Mouse (Mus musculus): ENCODE measurements at regions not wholly inside any gene's neighbourhood (a gene's known extent, or its start where the extent isn't known, plus 50 kb on each side); places are given as distances from the start of the nearest gene placed in this dataset.

DNA sequence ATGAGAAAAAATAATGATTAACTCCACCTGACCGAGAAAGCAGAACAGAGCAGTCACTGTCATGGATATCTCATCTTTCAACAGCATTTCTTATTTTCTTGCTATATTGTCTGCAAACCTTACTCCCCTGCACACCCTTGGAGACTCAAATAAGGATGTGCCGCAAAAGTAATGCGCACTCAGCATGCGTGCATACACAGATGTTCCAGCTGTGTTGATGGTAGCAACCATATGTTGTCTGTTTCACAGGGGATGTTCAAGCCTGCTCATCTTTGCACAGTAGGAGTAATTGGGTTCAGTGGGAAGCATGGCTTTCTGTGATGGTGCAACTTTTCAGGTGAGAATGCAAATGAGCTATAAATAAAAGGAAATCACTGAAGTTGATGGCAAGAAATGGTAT lies 1182.9 kb upstream of the Manea start:
- no peak for ATAC-seq (ENCODE audit: low FRiP score, low TSS enrichment)
- Histone ChIP-seq H3K4me2 (ENCODE audit: low read length) (no peak overlapping the region), H3K36me3 (ENCODE audit: control insufficient read depth, insufficient read depth, low read length) (no peaks in the 10 kb centered on the region), H3K9ac (replicated peaks; ENCODE audit: low read length) (no peak overlapping the region), H3K27ac (replicated peaks; ENCODE audit: low read depth, low read length) (no peak overlapping the region), H3K4me1 (ENCODE audit: control insufficient read depth, insufficient read depth, low read length) (no peaks in the 10 kb centered on the region), H3K4me3 (replicated peaks; ENCODE audit: low read depth, low read length) (no peak overlapping the region), H3K27me3 (ENCODE audit: control insufficient read depth, insufficient read depth, low read length) (no peaks in the 10 kb centered on the region), H3K9me3 (ENCODE audit: control insufficient read depth, low read length) (no peaks in the 10 kb centered on the region; the same call in 1 of the 2 replicates)
- peak; percentile 16 for DNase-seq
- WGBS: 90% methylated on average over 4 of the region's 4 CpGs

DNA sequence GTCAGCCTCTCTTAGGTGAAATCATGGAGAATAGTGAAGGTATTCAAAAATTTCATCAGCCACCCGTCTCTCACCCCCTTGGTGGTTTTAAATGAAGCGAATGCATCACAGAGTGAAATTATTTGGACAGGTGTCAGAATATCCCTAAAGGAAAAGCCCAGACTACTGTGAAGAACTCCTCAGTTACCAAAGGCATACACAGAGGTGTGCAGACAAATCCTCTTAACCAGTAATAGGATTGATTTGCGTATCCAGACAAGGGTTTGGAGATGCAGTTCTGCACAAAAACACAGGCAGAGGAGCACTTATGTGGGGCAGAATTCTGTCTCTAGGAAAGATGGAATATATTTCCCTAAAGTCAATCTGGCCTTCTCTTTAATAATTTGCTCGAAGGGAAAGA lies 1173.6 kb upstream of the Manea start:
- peak; percentile 31 for DNase-seq
- no peak overlapping the region for H3K27ac ChIP-seq (replicated peaks; ENCODE audit: low read depth, low read length)

DNA sequence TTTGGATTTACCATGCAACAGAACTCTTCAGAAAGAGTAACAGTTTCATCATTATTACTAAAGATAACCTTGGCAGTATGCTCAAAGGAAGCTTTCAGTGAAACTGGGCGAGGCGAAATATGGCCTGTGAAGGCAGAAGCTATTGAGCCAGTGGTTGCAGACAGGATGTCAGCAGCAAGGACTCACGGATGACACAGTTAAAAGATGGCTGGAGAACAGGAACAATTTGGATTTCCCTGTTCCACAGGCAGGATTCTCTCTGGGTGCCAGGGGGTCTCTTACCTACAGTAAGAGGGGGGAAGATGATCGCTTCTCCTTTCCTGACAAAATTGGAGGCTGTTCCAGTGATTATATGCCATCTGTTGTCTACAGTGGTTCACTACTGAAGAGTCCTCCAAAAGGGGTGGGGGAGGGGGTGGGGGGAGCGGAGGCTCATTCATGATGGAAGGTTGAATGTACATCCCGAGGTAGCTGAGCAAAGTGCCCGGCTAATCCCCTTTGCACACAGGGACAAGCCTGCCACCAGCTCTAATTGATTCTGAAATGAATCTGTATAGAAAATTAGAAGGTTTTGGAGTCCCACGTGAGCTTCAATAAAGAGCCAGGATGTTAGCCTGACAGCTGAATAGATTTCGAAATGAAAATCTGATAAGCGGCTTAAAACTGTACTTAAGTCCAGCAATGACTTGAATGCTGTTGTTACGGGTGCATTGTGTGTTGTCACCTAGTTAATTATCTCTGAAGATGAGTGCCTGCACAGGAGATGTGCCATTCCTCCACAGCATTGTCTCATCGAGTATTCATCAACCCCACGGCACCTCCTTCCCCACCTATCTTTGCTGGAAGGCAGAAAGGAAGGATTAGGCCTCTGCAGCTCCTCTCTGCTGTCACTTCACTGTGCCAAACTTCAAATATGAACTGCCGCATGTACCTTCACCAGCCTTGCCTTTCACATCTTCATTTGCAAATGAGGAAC lies 1158.4 kb upstream of the Manea start:
- Histone ChIP-seq H3K4me1 (ENCODE audit: control insufficient read depth, insufficient read depth, low read length) (peaks cover 12% of the 10 kb centered on the region; the same call in 1 of the 2 replicates), H3K9ac (replicated peaks; ENCODE audit: low read length) (0 out of 2 replicates have a peak overlapping the region, but pooled peaks have one; percentile 9), H3K27me3 (ENCODE audit: control insufficient read depth, insufficient read depth, low read length) (peaks cover 31% of the 10 kb centered on the region), H3K36me3 (ENCODE audit: control insufficient read depth, insufficient read depth, low read length) (no peaks in the 10 kb centered on the region), H3K4me2 (ENCODE audit: low read length) (peak overlapping the region; percentile 35), H3K9me3 (ENCODE audit: control insufficient read depth, low read length) (no peaks in the 10 kb centered on the region), H3K27ac (replicated peaks; ENCODE audit: low read depth, low read length) (peak overlapping the region; percentile 71), H3K4me3 (replicated peaks; ENCODE audit: low read depth, low read length) (peak overlapping the region; percentile 1; the same call in 1 of the 2 replicates)
- WGBS: 10% methylated on average over 14 of the region's 14 CpGs
- DNase-seq (peak; percentile 81), ATAC-seq (ENCODE audit: low FRiP score, low TSS enrichment) (peak; percentile 92)

More for the DNA sequence above, 1173.6 kb upstream of the Manea start:
- no peaks in the 10 kb centered on the region for H3K9me3 ChIP-seq (ENCODE audit: control insufficient read depth, low read length)
- H3K27me3 ChIP-seq (ENCODE audit: control insufficient read depth, insufficient read depth, low read length): peaks cover 7% of the 10 kb centered on the region; the same call in 1 of the 2 replicates
- H3K36me3 ChIP-seq (ENCODE audit: control insufficient read depth, insufficient read depth, low read length): no peaks in the 10 kb centered on the region
- ATAC-seq (ENCODE audit: low FRiP score, low TSS enrichment): no peak
- no peak overlapping the region for H3K4me3 ChIP-seq (replicated peaks; ENCODE audit: low read depth, low read length)
- H3K4me2 ChIP-seq (ENCODE audit: low read length): no peak overlapping the region
- H3K9ac ChIP-seq (replicated peaks; ENCODE audit: low read length): no peak overlapping the region
- H3K4me1 ChIP-seq (ENCODE audit: control insufficient read depth, insufficient read depth, low read length): no peaks in the 10 kb centered on the region
- 23% methylated on average over 4 of the region's 4 CpGs for WGBS

DNA sequence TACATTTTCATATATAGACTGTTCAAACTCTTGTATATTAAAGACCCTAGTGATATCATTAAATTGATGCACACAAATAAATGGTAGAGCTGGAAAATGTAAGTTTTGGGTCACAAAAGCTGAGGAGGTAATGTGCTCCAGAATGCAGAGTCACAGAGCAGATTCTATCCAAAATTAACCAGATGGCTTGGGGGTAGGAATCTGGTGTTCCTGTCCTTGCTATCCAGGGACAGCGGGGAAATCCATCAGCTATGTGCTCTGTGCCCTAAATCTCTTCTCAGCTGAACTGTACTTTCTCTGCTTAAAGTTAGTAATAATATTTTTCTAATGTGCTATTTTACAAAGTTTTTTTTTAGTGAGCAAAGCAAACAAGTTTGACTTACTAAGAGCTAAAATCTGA lies 1151.2 kb upstream of the Manea start:
- no peaks in the 10 kb centered on the region for H3K9me3 ChIP-seq (ENCODE audit: control insufficient read depth, low read length)
- no peak overlapping the region for H3K4me3 ChIP-seq (replicated peaks; ENCODE audit: low read depth, low read length)
- DNase-seq (no peak), ATAC-seq (ENCODE audit: low FRiP score, low TSS enrichment) (no peak)
- H3K4me2 ChIP-seq (ENCODE audit: low read length): no peak overlapping the region
- H3K27ac ChIP-seq (replicated peaks; ENCODE audit: low read depth, low read length): no peak overlapping the region
- H3K27me3 ChIP-seq (ENCODE audit: control insufficient read depth, insufficient read depth, low read length): peaks cover 28% of the 10 kb centered on the region
- WGBS: 95% methylated on average over 1 of the region's 1 CpGs
- H3K4me1 ChIP-seq (ENCODE audit: control insufficient read depth, insufficient read depth, low read length): no peaks in the 10 kb centered on the region
- no peak overlapping the region for H3K9ac ChIP-seq (replicated peaks; ENCODE audit: low read length)
- H3K36me3 ChIP-seq (ENCODE audit: control insufficient read depth, insufficient read depth, low read length): no peaks in the 10 kb centered on the region

DNA sequence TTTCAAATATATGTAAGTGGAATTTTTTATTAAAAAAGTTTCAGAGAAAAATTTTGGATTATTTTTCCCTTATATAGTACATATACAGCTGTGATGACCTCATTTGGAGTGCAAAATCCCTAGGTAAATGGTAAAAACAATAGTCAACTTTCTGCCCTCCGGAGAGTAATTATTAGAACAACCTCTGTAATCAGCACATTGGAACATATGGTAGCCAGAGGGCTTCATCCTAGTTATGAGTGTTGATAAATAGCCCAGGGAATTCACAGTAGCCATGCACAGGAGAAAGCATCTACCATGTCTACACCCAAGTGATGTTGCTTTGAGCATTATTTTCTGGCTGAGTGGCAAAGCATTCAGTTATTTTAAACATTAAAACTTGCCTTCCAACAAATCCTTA lies 1150.6 kb upstream of the Manea start:
- H3K4me3 ChIP-seq (replicated peaks; ENCODE audit: low read depth, low read length): no peak overlapping the region
- no peak for ATAC-seq (ENCODE audit: low FRiP score, low TSS enrichment)
- H3K4me2 ChIP-seq (ENCODE audit: low read length): no peak overlapping the region
- H3K4me1 ChIP-seq (ENCODE audit: control insufficient read depth, insufficient read depth, low read length): no peaks in the 10 kb centered on the region
- 80% methylated on average over 1 of the region's 1 CpGs for WGBS
- H3K9me3 ChIP-seq (ENCODE audit: control insufficient read depth, low read length): no peaks in the 10 kb centered on the region
- H3K36me3 ChIP-seq (ENCODE audit: control insufficient read depth, insufficient read depth, low read length): no peaks in the 10 kb centered on the region
- no peak for DNase-seq
- H3K9ac ChIP-seq (replicated peaks; ENCODE audit: low read length): no peak overlapping the region
- H3K27me3 ChIP-seq (ENCODE audit: control insufficient read depth, insufficient read depth, low read length): peaks cover 27% of the 10 kb centered on the region; the same call in 1 of the 2 replicates
- H3K27ac ChIP-seq (replicated peaks; ENCODE audit: low read depth, low read length): no peak overlapping the region

DNA sequence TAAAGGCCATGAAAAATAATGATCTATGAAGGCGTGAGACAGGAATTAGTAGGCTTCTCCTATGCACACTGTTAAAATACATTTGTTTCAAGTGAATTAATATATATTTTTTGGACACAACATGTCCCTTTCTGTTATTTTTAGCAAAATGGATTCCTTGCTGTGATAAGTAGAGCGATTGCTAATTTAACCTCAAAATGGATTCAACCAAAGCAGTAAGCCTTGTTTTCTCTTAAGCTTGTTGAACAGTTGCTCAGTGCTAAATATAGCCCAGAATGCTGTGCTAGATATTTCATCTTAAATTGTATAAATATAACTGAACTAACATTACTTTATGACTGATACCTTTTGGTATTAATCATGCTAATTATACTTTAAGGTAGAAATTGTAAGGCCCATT lies 1144.6 kb upstream of the Manea start:
- 0 out of 2 replicates have a peak, but pooled peaks cover 2% of the 10 kb centered on the region for H3K27me3 ChIP-seq (ENCODE audit: control insufficient read depth, insufficient read depth, low read length)
- DNase-seq: no peak
- no peak for ATAC-seq (ENCODE audit: low FRiP score, low TSS enrichment)

DNA sequence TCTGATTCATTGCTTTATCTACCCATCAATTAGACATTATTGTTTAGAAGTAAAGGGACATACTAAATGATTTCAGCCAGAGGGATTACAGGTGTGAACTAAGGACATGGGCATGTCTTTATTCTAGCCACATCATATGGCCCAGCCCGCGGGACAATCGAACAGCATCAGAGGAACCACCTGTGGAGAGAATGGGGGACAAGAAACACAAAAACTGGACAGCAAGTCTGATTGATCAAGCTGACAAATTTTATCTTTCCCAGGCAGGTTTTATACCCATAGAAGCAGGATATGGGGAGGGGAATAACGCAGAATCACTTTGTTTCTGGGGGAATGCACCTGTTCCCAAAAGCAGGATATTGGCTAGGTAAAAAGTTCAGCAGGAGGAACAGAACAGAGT lies 1103.2 kb upstream of the Manea start:
- 93% methylated on average over 4 of the region's 4 CpGs for WGBS
- no peak overlapping the region for H3K4me3 ChIP-seq (replicated peaks; ENCODE audit: low read depth, low read length)
- peak; percentile 61 for DNase-seq
- ATAC-seq (ENCODE audit: low FRiP score, low TSS enrichment): no peak
- no peaks in the 10 kb centered on the region for H3K27me3 ChIP-seq (ENCODE audit: control insufficient read depth, insufficient read depth, low read length)
- no peaks in the 10 kb centered on the region for H3K36me3 ChIP-seq (ENCODE audit: control insufficient read depth, insufficient read depth, low read length)
- no peaks in the 10 kb centered on the region; the same call in 1 of the 2 replicates for H3K9me3 ChIP-seq (ENCODE audit: control insufficient read depth, low read length)
- H3K27ac ChIP-seq (replicated peaks; ENCODE audit: low read depth, low read length): no peak overlapping the region
- H3K9ac ChIP-seq (replicated peaks; ENCODE audit: low read length): no peak overlapping the region
- no peak overlapping the region for H3K4me2 ChIP-seq (ENCODE audit: low read length)
- no peaks in the 10 kb centered on the region for H3K4me1 ChIP-seq (ENCODE audit: control insufficient read depth, insufficient read depth, low read length)

More for the DNA sequence above, 1144.6 kb upstream of the Manea start:
- Histone ChIP-seq H3K27ac (replicated peaks; ENCODE audit: low read depth, low read length) (no peak overlapping the region), H3K9ac (replicated peaks; ENCODE audit: low read length) (no peak overlapping the region), H3K4me2 (ENCODE audit: low read length) (no peak overlapping the region), H3K9me3 (ENCODE audit: control insufficient read depth, low read length) (no peaks in the 10 kb centered on the region), H3K4me3 (replicated peaks; ENCODE audit: low read depth, low read length) (no peak overlapping the region), H3K4me1 (ENCODE audit: control insufficient read depth, insufficient read depth, low read length) (no peaks in the 10 kb centered on the region), H3K36me3 (ENCODE audit: control insufficient read depth, insufficient read depth, low read length) (no peaks in the 10 kb centered on the region)
- WGBS: 92% methylated on average over 2 of the region's 2 CpGs

DNA sequence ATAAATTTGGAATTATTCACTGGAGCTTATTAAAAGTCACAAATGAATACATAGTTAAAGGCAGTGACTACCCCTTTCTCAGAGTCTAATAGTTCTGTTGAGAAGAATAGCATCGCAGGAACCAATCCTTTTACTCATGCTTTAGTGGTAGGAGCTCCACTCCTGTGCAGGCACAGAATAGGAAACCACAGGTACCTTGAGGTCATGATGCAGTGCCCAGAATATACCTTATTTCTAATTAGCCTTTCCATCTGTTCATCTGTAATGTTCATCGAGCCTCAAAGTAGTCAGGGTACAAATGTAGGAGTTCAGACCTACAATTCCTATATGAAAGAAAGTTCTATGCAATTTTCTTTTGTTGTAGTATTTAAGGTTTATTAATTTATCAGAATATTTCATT lies 1099.6 kb upstream of the Manea start:
- no peak overlapping the region for H3K4me2 ChIP-seq (ENCODE audit: low read length)
- H3K36me3 ChIP-seq (ENCODE audit: control insufficient read depth, insufficient read depth, low read length): no peaks in the 10 kb centered on the region
- H3K27me3 ChIP-seq (ENCODE audit: control insufficient read depth, insufficient read depth, low read length): no peaks in the 10 kb centered on the region
- H3K9me3 ChIP-seq (ENCODE audit: control insufficient read depth, low read length): no peaks in the 10 kb centered on the region; the same call in 1 of the 2 replicates
- ATAC-seq (ENCODE audit: low FRiP score, low TSS enrichment): no peak
- no peak overlapping the region for H3K27ac ChIP-seq (replicated peaks; ENCODE audit: low read depth, low read length)
- WGBS: 91% methylated on average over 2 of the region's 2 CpGs
- H3K4me3 ChIP-seq (replicated peaks; ENCODE audit: low read depth, low read length): no peak overlapping the region
- no peak overlapping the region for H3K9ac ChIP-seq (replicated peaks; ENCODE audit: low read length)
- no peaks in the 10 kb centered on the region for H3K4me1 ChIP-seq (ENCODE audit: control insufficient read depth, insufficient read depth, low read length)
- no peak for DNase-seq
